Mouse (Mus musculus) thymus, postnatal 25 days (tissue): ENCODE results near the gene Phactr4.

ENCODE experiments used
- DNase-seq: peaks from one replicate; pipeline ENCODE4 v3.0.0; 2022

Phactr4 gene

DNA sequence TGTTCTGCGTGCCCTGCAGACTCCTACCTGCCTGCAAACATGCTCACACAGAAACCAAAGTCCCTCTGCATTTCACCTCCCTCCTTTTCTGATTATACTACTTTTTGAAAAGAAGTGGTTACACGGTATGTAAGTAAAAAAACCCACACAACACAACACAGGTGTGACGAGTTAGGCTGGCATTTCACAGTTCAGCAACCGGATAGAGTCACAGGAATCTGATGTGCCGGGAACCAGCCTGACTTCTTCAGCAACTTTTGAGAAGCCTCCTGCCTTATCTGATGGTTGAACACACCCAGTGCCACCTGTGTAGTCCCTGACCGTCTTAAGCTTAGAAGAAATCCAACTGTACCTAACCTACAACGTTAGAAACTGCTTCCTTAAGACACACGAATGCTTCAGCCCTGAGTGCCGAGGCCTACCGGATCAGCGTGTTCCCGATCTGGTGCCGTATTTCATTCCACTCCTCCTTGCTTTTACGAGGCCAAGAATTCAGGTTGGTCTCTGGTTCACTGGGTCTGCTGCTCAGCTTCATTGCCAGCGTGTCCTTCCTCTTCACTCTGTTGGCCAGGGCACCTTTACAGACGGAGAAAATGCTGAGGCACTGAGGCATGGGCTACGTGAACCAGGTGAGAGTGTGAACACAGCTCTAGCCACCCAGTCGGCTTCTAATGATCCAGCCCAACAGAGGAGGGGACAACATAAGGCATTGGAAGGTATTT lies 54.6 kb downstream of the Phactr4 start:
- no peak for DNase-seq

DNA sequence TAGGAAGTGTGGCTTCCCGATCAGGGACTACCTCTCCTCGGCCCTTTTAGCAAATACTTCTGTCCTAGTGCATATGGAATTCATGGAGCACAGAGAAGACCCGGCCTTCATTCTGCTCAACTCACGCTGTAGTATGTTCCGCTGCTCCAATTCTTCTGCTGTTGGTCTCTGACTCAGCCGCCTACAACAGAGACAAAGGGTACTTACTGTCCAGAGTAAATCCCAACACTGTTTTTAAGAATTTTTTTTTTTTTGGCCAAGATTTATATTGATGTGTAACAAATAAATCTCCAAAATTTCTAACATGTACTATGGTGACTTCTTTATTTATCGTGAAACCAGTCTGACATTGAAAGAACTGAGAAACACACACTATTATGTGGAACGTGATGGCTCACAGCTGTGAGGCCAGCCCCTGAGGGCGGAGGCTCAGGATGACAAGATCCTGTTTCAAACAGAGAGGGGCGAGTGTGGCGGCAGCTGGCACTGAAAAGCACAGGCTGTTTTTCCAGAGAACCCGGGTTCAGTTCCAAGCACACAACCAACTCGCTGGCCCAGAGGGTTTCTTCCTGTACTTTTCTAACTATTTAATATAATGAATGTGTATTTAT lies 56.7 kb downstream of the Phactr4 start:
- DNase-seq = no peak

GRCm38 (mm10) chr4:132363487-132363886 lies 58.8 kb downstream of the Phactr4 start:
- DNase-seq = no peak

- DNase-seq = no peak
Observed at GRCm38 (mm10) chr4:132359510-132359909, 62.8 kb downstream of the Phactr4 start.

DNA sequence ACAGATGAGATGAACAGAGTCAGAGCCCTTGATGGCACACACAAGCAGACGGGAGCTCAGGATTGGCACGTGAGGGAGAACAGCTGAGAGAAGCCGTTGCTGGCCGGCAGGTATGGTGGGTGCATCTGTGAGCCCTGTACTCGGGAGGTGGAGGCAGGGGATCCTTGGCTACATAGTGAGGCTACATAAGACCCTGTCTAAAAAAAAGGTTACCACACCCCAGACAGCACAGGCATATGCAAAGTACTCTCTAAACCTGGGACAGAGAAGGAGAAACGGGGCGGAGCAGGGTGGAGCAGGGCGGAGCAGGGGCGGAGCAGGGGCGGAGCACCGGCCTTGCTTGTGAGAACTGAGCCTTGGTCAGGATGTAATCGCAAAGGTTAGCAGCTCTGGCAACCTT lies 66.1 kb downstream of the Phactr4 start:
- DNase-seq = peak; percentile 52

GRCm38 (mm10) chr4:132355403-132355802 lies 66.9 kb downstream of the Phactr4 start:
- no peak for DNase-seq

DNA sequence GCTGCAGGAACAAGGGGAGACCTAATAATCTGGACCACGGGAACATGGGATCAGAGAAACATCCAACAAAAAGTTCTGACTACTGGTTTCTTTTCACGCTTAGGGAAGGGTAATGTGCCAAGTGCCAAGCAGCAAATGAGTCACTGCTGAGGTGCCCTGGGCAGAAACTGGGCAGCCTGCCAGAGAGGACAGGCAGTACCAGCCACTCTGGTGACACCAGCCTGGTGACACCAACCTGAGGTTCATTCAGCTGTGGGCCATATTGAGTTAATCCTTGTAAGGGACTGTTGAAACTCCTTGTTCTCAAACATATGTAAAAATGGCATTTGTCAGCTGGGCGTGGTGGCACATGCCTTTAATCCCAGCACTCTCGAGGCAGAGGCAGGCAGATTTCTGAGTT lies 67.7 kb downstream of the Phactr4 start:
- no peak for DNase-seq

DNA sequence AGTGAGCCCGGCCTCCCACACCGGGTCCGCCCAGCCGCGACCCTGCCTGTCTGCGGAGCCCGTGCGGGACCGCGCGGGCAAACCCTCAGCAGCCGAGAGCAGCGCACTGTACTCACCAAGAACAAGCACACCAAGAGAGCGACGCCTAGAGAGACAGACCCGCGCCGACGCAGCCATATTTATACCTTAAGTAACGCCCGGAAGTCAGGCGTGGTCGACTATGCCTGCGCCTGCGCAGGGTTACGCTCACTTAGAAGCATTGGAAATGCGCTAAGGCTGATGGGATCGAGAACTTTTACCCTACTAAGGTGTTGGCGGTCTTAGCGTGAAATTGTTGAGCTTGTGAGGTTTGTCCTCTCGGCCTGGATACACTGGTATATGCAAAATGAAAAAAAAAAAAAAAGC lies 68.8 kb downstream of the Phactr4 start, which contains the start of gene Rcc1:
Rcc1 (minus strand) TSS at position 125 of the 405 bp plus-strand sequence.
- peak; percentile 95 for DNase-seq

GRCm38 (mm10) chr4:132352739-132353138 lies 69.5 kb downstream of the Phactr4 start:
- peak; percentile 24 for DNase-seq

DNA sequence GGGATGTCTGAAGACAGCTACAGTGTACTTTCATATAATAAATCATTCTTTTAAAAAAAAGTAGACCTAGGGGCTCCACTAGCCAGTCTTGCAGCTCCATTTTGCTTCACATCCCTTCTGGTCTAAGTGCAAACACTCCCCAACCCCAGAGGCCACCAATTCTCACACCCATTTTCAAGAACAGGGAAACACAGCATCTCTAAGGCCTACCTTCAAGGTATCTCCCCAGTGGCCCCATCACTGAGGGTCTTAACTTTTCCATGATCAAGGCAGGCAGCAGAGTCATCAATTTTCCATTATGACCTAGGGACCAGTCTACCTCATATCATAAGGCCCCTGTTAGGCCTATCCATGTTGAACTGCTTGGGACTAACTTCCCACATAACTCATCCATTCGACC lies 70.9 kb downstream of the Phactr4 start:
- no peak for DNase-seq

DNA sequence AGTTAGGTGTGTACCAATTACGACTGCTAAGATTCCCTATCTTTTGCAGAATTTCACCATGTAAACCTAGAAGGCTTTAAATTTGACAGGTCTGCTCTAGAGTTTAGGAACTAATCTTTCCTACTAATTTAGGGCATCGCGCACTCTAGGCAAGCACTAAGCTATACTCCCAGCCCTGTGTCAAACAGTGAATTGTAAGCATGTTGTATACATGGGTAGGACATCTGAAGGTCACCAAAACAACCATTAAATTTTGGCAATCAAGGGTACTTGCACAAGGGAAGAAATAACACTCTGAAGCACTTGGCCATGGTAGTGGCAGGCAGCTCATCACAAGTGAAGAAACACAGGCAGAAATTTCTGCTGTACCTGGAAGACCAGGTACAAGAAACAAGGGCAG lies 71.4 kb downstream of the Phactr4 start:
- no peak for DNase-seq

- DNase-seq = no peak
Observed at GRCm38 (mm10) chr4:132350123-132350740, 72.1 kb downstream of the Phactr4 start.

DNA sequence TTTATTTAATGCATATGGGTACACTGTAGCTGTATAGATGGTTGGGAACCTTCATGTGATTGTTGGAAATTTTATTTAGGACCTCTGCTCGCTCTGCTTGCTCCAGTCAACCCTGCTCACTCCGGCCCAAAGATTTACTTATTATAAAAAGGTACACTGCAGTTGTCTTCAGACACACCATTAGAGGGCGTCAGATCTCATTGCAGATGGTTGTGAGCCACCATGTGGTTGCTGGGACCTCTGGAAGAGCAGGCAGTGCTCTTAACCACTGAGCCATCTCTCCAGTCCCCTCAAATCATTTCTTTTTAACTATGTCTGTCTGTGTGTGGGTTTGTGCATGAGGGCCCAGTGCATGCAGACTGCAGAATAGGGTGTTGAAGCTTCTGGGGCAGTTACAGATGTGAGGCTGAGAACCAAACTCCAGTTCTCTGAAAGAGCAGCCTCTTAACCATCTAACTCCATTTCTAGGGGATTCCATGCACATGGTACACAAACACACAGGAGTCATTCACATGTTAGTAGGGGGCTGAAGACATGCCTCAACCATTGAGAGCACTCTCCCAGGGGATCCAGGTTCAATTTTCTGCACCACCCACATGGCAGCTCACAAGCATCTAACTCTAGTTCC lies 72.7 kb downstream of the Phactr4 start:
- no peak for DNase-seq

GRCm38 (mm10) chr4:132346661-132347060 lies 75.6 kb downstream of the Phactr4 start:
- no peak for DNase-seq

DNA sequence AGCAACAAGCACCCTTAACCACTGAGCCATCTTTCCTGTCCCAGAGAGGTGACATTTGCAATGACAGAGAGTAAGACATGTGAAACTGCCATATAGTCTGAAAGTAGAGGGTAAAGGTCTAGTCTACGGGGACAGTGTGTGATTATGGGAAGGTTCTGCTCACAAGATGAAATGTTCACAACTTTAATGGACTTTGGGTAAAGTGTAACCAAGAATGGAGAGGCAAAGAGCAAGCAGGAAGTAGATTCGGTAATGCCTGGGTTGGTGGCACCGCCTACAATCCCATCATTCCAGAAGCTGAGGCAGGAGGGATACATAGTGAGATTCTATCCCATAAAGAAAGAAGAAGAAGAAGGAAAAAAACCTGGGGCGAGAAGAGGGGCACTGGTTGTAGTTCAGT lies 76.0 kb downstream of the Phactr4 start:
- DNase-seq = no peak

DNA sequence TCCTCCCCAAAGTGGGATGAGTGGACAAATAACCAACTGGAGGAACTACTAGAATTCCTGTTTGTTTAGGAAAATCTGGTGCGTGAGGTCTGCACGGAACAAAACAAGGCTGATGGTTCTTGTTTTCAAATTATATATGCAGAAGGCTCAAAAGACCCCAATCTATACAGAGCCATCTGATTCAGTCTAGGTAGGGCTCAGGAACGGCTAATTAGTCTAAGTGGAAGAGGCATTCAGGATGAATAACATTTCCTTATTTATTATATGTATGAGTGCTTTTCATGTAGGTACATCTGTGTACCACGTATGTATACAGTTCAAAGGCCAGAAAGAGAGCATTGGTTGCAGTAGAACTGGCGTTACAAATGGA lies 76.5 kb downstream of the Phactr4 start:
- DNase-seq = no peak

DNA sequence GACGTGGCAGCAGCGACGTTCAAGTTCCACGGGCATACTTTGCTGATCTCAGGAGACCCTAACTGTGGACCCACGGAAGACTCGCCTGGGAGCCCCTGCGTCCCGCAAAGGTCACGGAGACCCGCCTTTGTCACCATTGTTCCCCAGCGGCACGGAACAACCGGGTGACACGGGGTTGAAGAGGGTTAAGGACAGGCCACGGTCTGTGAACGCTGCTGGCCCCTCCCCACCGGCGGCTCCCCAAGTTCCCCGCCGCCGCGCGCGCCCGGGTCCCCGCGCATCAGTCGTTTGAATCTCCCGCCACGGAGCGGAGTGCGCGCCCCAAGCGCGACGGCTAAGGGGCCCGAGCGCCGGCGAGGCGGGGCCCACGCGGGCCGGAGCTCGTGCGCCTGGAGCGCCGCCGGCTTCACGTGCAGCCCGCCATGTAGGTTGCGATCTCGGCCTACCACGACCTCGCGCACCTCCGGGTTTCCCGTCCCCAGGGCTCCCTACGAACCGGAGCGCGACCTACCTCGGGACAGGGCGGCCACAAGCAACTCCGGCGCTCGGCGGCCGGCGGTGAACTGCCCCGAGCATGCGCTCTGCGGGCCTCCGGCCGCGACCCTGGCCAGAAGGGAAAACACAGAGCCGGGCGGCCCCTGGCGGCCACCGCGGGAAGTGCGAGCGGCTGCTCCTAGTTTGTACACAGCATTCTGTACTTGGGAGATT lies 77.0 kb downstream of the Phactr4 start:
- DNase-seq = peak; percentile 95

GRCm38 (mm10) chr4:132344403-132345134 lies 77.7 kb downstream of the Phactr4 start:
- no peak for DNase-seq

GRCm38 (mm10) chr4:132341451-132341850 lies 80.8 kb downstream of the Phactr4 start:
- DNase-seq = no peak

GRCm38 (mm10) chr4:132338943-132339342 lies 83.3 kb downstream of the Phactr4 start:
- no peak for DNase-seq

DNA sequence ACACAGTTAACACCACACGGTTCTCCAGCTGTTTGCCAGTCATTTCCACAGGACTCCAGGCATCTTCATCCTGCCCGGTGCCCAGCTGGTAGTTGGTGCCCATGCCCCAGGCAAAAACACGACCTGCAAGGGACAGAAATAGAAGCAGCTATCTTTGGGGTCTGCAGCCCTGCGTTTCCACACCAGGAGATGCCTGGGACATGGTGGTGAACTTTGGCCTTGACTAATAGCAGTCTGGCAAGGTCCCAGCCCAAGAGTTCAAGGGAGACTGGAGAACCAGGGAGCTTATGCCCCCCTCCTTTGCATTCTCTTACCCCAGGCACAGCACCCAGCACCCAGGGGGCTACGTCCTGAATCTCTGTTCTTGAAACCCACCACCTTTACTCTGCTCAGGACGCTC lies 89.4 kb downstream of the Phactr4 start:
- DNase-seq = no peak

- no peak for DNase-seq
Observed at GRCm38 (mm10) chr4:132331960-132332359, 90.3 kb downstream of the Phactr4 start.
